Mouse (Mus musculus): ENCODE data around the gene Ppp1r15a. TPM values are rescaled to one million over a fixed set of nuclear protein-coding genes. Genes with fewer than 3 reads are reported as not detected.
A peak's percentile ranks its signal among the peaks of the same experiment; 100 is the strongest.
"Not testable (repeated sequence)": the region's sequence is repeated elsewhere in the genome, so short reads cannot be mapped to it uniquely, and the experiment has no call there.

Gene Ppp1r15a
- total RNA-seq, 2 experiments from 2014 or later: 19.0 to 25.8 TPM

- Histone ChIP-seq H3K4me3 (no peak overlapping the region), H3K27ac (no peak overlapping the region)
- no peak for TF ChIP-seq CTCF (conservative IDR thresholded peaks at IDR 0.05)
- no peak for DNase-seq (ENCODE audit: low spot score in 2 of 2)
Observed at GRCm38 (mm10) chr7:45498427-45498826, 27.6 kb downstream of the Ppp1r15a start.

GRCm38 (mm10) chr7:45494548-45494947 is 31.5 kb downstream of the Ppp1r15a start:
- Histone ChIP-seq H3K27ac (no peak overlapping the region), H3K4me3 (no peak overlapping the region)
- no peak for TF ChIP-seq CTCF (conservative IDR thresholded peaks at IDR 0.05)
- no peak for DNase-seq (ENCODE audit: low spot score in 2 of 2)

- no peak for DNase-seq (ENCODE audit: low spot score in 2 of 2)
- H3K4me3 ChIP-seq: no peak overlapping the region
- H3K27ac ChIP-seq: 0 out of 2 replicates have a peak overlapping the region, but pooled peaks have one; percentile 3
- TF ChIP-seq CTCF (conservative IDR thresholded peaks at IDR 0.05): no peak
Observed at GRCm38 (mm10) chr7:45492951-45493350, 33.1 kb downstream of the Ppp1r15a start.

DNA sequence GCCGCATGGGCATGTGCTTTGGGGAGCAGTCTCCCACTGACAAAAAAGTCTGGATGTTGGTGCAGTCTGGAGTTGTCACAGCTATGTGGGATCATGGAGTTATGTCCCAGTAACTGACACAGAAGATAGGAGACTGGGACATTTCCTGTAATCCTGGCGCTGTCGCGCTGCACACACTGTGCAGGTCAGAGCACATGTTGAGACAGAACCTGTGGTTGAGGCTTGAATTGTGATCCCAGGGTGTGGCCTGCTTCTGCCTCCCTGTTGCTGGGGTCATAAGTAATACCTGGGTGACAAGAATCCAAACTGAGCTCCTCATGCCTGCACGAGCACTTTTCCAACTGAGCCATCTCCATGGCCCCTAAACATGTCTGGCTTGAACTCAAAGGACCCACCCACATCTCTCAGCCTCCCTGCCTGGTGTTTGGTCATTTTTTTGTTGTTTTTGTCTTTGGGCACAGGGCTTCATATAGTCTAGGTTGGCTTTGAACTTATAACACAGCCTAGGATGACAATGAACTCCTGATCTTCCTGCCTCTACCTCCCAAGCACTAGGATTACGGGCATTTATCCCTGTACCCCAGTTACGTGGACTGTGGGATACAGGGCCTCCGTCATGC is 33.7 kb downstream of the Ppp1r15a start:
- no peak overlapping the region for H3K4me3 ChIP-seq
- H3K27ac ChIP-seq: 0 out of 2 replicates have a peak overlapping the region, but pooled peaks have one; percentile 3
- DNase-seq (ENCODE audit: low spot score in 2 of 2): no peak
- no peak for TF ChIP-seq CTCF (conservative IDR thresholded peaks at IDR 0.05)

DNA sequence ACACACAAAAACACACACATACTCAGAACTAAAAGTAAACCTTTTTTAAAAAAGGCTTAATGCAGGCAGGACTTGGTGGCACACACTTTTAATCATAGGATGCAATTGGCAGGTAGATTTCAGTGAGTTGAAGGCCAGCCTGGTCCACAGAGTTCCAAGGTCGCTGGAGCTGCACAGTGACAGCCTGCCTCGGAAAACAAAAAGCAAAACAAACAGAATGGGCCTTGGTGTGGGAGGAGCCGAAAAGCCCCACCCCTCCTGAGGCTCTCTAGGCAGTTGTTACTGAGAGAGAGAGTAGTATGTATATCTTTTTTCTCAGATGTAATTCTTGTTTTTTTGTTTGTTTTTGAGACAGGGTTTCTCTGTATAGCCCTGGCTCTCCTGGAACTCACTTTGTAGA is 34.8 kb downstream of the Ppp1r15a start:
- DNase-seq (ENCODE audit: low spot score in 2 of 2): no peak
- no peak overlapping the region for H3K27ac ChIP-seq
- TF ChIP-seq CTCF (conservative IDR thresholded peaks at IDR 0.05): no peak
- H3K4me3 ChIP-seq: no peak overlapping the region

GRCm38 (mm10) chr7:45490822-45491221 is 35.2 kb downstream of the Ppp1r15a start:
- no peak for TF ChIP-seq CTCF (conservative IDR thresholded peaks at IDR 0.05)
- Histone ChIP-seq H3K4me3 (no peak overlapping the region), H3K27ac (no peak overlapping the region)
- peak in 1 of 2 experiments; percentile 21 for DNase-seq (ENCODE audit: low spot score in 2 of 2)

DNA sequence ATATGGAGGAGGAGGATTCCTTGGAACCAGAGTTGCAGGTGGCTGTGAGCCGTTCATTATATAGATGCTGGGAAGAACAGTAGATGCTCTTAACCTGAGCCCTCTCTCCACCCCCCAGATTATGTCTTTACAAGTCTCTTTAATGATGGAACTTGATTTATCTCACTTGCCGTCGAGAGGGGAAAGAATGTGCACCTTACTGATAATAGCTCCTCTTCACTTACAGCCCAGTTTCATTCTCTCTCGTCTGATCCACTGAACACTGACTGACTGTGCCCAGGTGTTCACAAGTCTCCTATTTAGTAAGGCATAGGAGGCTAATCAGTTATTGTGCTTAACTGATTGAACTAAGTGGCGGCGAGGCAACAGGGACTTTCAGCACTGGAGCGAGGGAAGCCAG is 36.5 kb downstream of the Ppp1r15a start:
- Histone ChIP-seq H3K4me3 (no peak overlapping the region), H3K27ac (no peak overlapping the region)
- DNase-seq (ENCODE audit: low spot score in 2 of 2): no peak
- no peak for TF ChIP-seq CTCF (conservative IDR thresholded peaks at IDR 0.05)

DNA sequence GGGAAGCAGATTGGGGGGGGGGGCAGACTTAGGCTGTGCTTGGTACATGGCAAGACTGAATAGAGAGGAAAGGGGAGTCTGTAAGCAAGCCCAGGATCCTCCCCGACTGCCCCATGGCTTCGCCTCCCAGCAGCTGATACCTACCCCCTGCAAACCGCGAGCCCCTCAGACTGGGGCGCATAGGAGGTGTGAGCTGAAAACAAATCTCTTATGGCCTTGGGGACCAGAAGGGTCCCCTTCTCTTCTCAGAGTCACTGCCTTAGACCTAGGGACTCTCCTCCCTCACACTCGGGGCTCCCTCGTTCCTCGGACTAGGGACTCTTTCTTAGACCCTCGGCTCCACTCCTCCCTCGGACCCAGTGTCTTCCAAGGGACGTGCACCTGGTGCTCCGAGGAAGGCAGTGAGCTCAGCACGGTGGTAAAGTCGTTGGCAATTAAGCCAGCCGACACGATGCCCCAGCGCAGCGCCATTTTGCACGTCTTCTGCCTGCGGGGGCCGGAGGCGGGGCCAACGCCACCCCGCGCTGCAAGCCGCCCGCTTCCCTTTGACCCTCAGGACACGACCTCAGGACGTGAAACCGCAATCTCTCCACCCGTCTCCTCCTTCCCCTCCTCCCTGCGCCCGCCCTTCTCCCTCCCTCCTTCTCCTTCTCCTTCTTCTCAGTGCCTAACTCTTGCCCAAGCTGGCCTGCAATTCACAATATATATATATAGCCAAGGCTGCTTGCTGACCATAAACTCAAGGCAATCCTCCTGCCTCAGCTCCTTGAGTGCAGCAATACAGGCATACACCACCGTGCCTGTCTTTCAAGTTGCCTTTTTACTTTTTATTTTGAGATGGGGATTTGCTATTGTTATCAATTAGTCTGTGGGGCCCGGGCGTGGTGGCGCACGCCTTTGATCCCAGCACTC is 37.5 kb downstream of the Ppp1r15a start, which contains the start of gene Dhdh:
Dhdh (minus strand) TSS at position 513 of the 912 bp plus-strand sequence.
- Histone ChIP-seq H3K4me3 (peak within 1 kb of the TSS; percentile 60), H3K27ac (peak within 1 kb of the TSS; percentile 67)
- peak in 1 of 2 experiments; percentile 35 for DNase-seq (ENCODE audit: low spot score in 2 of 2)
- no peak for TF ChIP-seq CTCF (conservative IDR thresholded peaks at IDR 0.05)

GRCm38 (mm10) chr7:45487861-45488292 is 38.2 kb downstream of the Ppp1r15a start:
- Histone ChIP-seq H3K27ac (no peak overlapping the region; the same call in 1 of the 2 replicates), H3K4me3 (no peak overlapping the region)
- TF ChIP-seq CTCF (conservative IDR thresholded peaks at IDR 0.05): no peak
- no peak for DNase-seq (ENCODE audit: low spot score in 2 of 2)

- DNase-seq (ENCODE audit: low spot score in 2 of 2): no peak
- H3K27ac ChIP-seq: no peak within 1 kb of the TSS
- H3K4me3 ChIP-seq: no peak within 1 kb of the TSS
- no peak for TF ChIP-seq CTCF (conservative IDR thresholded peaks at IDR 0.05)
Observed at GRCm38 (mm10) chr7:45486761-45487415, 39.2 kb downstream of the Ppp1r15a start, which contains the start of gene Gm45808. Gm45808 (minus strand) TSS chr7:45486811.

DNA sequence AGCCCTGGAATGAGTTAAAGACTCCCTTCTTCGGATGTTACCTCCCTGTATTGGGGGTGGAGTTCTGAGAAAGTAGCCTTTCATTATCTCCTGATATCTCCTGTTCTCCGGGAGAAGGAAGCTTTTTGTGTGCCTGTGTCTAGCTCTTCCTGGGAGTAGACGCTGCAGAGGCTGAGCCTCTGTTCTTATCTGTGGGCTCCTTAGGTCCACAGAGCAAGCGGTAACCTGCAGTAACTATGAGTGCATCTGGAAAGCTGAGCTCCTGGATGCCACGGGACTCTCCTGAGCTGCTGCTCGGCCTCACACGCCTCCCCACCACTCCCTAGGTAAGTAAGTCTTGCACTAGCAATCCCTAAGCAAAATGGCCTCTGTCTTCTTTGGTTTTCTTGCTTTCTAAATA is 39.9 kb downstream of the Ppp1r15a start:
- no peak for TF ChIP-seq CTCF (conservative IDR thresholded peaks at IDR 0.05)
- no peak overlapping the region for H3K27ac ChIP-seq
- DNase-seq (ENCODE audit: low spot score in 2 of 2): no peak
- H3K4me3 ChIP-seq: no peak overlapping the region

GRCm38 (mm10) chr7:45484985-45485384 is 41.1 kb downstream of the Ppp1r15a start:
- not testable (repeated sequence) for H3K4me3 ChIP-seq; H3K27ac ChIP-seq; DNase-seq (ENCODE audit: low spot score in 2 of 2)

DNA sequence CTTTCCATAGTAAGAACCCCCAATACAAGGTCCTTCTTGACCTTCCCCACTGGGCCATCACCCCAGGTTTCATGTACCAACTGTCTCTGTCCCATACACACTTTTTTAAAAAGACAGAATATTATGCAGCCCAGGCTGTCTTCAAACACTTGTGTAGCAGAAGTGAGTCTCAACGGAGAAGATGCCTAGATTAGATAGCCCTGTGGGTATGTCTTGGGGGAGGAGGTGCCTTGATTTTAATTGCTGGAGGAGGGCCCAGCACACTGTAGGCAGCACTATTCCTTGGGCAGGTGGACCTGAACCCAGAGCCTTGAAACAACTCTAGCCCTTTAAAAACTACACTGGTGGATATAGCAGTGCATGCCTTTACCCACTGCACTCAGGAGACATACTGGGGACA is 43.9 kb downstream of the Ppp1r15a start:
- no peak overlapping the region for H3K4me3 ChIP-seq
- TF ChIP-seq CTCF (conservative IDR thresholded peaks at IDR 0.05): no peak
- no peak overlapping the region for H3K27ac ChIP-seq
- no peak for DNase-seq (ENCODE audit: low spot score in 2 of 2)

All from layer of hippocampus, adult 2 months (tissue).